Mouse (Mus musculus) heart, embryonic 12.5 days (tissue): Measurements from ENCODE around the gene Trabd. TPM values are rescaled to one million over a fixed set of nuclear protein-coding genes. Genes with fewer than 3 reads are reported as not detected.

Experiments used
- ATAC-seq: fragments of 200-750 bp; cut with Nextera tagmentation; 2 replicates; pipeline ENCODE4 v1.8.0; 2017; ENCODE audit warnings: moderate TSS enrichment, moderate library complexity; ENCODE audit not compliant: insufficient number of reproducible peaks, low FRiP score
- H3K27ac ChIP-seq: fragments of 300-500 bp; sonication (generic); 2 replicates; pipeline ENCODE4 v1.5.1; 2016; ENCODE audit warnings: mild to moderate bottlenecking, moderate library complexity; ENCODE audit not compliant: poor library complexity, severe bottlenecking
- H3K27me3 ChIP-seq: fragments of 300-500 bp; sonication (generic); replicated peaks from 2 replicates; pipeline ENCODE4 v1.6.1; 2016; ENCODE audit warnings: mild to moderate bottlenecking, moderate library complexity
- H3K36me3 ChIP-seq: fragments of 300-500 bp; sonication (generic); 2 replicates; pipeline ENCODE4 v1.6.1; 2016; ENCODE audit warnings: mild to moderate bottlenecking, moderate library complexity
- H3K4me1 ChIP-seq: fragments of 300-500 bp; sonication (generic); replicated peaks from 2 replicates; pipeline ENCODE4 v1.6.1; 2016; ENCODE audit warnings: mild to moderate bottlenecking
- H3K4me2 ChIP-seq: fragments of 300-500 bp; sonication (generic); 2 replicates; pipeline ENCODE4 v1.6.1; 2016; ENCODE audit warnings: mild to moderate bottlenecking, moderate library complexity
- H3K4me3 ChIP-seq: fragments of 300-500 bp; sonication (generic); 2 replicates; pipeline ENCODE4 v1.5.1; 2016; ENCODE audit warnings: mild to moderate bottlenecking
- H3K9ac ChIP-seq: fragments of 300-500 bp; sonication (generic); 2 replicates; pipeline ENCODE4 v1.6.1; 2016; ENCODE audit warnings: mild to moderate bottlenecking, moderate library complexity
- H3K9me3 ChIP-seq: fragments of 300-500 bp; sonication (generic); replicated peaks from 2 replicates; pipeline ENCODE4 v1.6.1; 2016; ENCODE audit warnings: mild to moderate bottlenecking, moderate library complexity
- WGBS: fragments of 180-500 bp; shearing (Covaris S2); methylation state at CpG from one replicate; pipeline ENCODE4 v1.1.7; 2016; 5-methylcytosine and 5-hydroxymethylcytosine counted together
- polyA plus RNA-seq: library from polyadenylated mRNA; unstranded; fragments of >200 nt; fragmentation: Nextera tagmentation; extraction: Ambion mirVana; gene quantifications from 2 replicates; pipeline ENCODE4 v1.2.1, GENCODE M21; 2016

The Trabd gene
- 51.7 and 53.5 TPM in 2 replicates for polyA plus RNA-seq

- Histone ChIP-seq H3K36me3 (peaks cover 6% of the 10 kb centered on the region), H3K4me1 (peaks cover 54% of the 10 kb centered on the region), H3K4me2 (peak within 1 kb of the TSS; percentile 86), H3K9me3 (no peaks in the 10 kb centered on the region), H3K4me3 (peak within 1 kb of the TSS; percentile 87), H3K27me3 (peaks cover 6% of the 10 kb centered on the region), H3K27ac (peak within 1 kb of the TSS; percentile 93), H3K9ac (peak within 1 kb of the TSS; percentile 92)
- 17% methylated on average over 11 of the region's 11 CpGs for WGBS
- ATAC-seq = 0 out of 2 replicates have a peak, but pooled peaks have one; percentile 0
Observed at GRCm38 (mm10) chr15:89074613-89075477, at the start of gene Trabd. TSS of gene Trabd (plus strand) at chr15:89075124.

- H3K27me3 ChIP-seq = no peaks in the 10 kb centered on the region
- H3K36me3 ChIP-seq = peaks cover 22% of the 10 kb centered on the region
- no peak overlapping the region for H3K4me2 ChIP-seq
- H3K4me1 ChIP-seq = no peaks in the 10 kb centered on the region
- H3K27ac ChIP-seq = no peak overlapping the region
- H3K9ac ChIP-seq = no peak overlapping the region
- 75% methylated on average over 5 of the region's 5 CpGs for WGBS
- no peak overlapping the region for H3K4me3 ChIP-seq
- no peak for ATAC-seq
- peaks cover 13% of the 10 kb centered on the region for H3K9me3 ChIP-seq
Observed at GRCm38 (mm10) chr15:89044381-89044780, 30.5 kb upstream of the Trabd start.

GRCm38 (mm10) chr15:89046356-89046755 lies 28.6 kb upstream of the Trabd start:
- no peaks in the 10 kb centered on the region for H3K27me3 ChIP-seq
- no peak overlapping the region for H3K4me2 ChIP-seq
- WGBS = 70% methylated on average over 4 of the region's 4 CpGs
- no peak overlapping the region for H3K4me3 ChIP-seq
- no peak for ATAC-seq
- no peak overlapping the region for H3K27ac ChIP-seq
- H3K9ac ChIP-seq = no peak overlapping the region
- peaks cover 23% of the 10 kb centered on the region for H3K36me3 ChIP-seq
- no peaks in the 10 kb centered on the region for H3K4me1 ChIP-seq
- H3K9me3 ChIP-seq = peaks cover 13% of the 10 kb centered on the region

GRCm38 (mm10) chr15:89054666-89055065 lies 20.3 kb upstream of the Trabd start:
- Histone ChIP-seq H3K4me1 (peaks cover 8% of the 10 kb centered on the region), H3K4me2 (no peak overlapping the region), H3K27me3 (peaks cover 24% of the 10 kb centered on the region), H3K36me3 (peaks cover 31% of the 10 kb centered on the region), H3K27ac (no peak overlapping the region), H3K9ac (no peak overlapping the region), H3K9me3 (no peaks in the 10 kb centered on the region), H3K4me3 (no peak overlapping the region)
- ATAC-seq = no peak
- WGBS = 87% methylated on average over 7 of the region's 7 CpGs

- no peak overlapping the region for H3K27ac ChIP-seq
- no peaks in the 10 kb centered on the region for H3K9me3 ChIP-seq
- H3K36me3 ChIP-seq = peaks cover 16% of the 10 kb centered on the region
- H3K4me2 ChIP-seq = peak overlapping the region; percentile 94
- H3K9ac ChIP-seq = peak overlapping the region; percentile 83; the same call in 1 of the 2 replicates
- peak overlapping the region; percentile 82 for H3K4me3 ChIP-seq
- peaks cover 57% of the 10 kb centered on the region for H3K27me3 ChIP-seq
- WGBS = 23% methylated on average over 6 of the region's 6 CpGs
- ATAC-seq = no peak
- H3K4me1 ChIP-seq = peaks cover 13% of the 10 kb centered on the region
Observed at GRCm38 (mm10) chr15:89058736-89059135, 16.2 kb upstream of the Trabd start.

- Histone ChIP-seq H3K9ac (peak within 1 kb of the TSS; percentile 83), H3K27me3 (peaks cover 63% of the 10 kb centered on the region), H3K4me2 (peak within 1 kb of the TSS; percentile 94), H3K9me3 (no peaks in the 10 kb centered on the region), H3K4me1 (peaks cover 13% of the 10 kb centered on the region), H3K36me3 (peaks cover 14% of the 10 kb centered on the region), H3K27ac (no peak within 1 kb of the TSS), H3K4me3 (peak within 1 kb of the TSS; percentile 82)
- ATAC-seq = peak; percentile 37; the same call in 1 of the 2 replicates
- 3% methylated on average over 28 of the region's 57 CpGs for WGBS
Observed at GRCm38 (mm10) chr15:89059161-89059931, 15.6 kb upstream of the Trabd start, which contains the start of gene Panx2. TSS of gene Panx2 (plus strand) at chr15:89059734.

- Histone ChIP-seq H3K36me3 (peaks cover 6% of the 10 kb centered on the region), H3K4me3 (peak overlapping the region; percentile 82), H3K4me1 (peaks cover 13% of the 10 kb centered on the region), H3K27ac (no peak overlapping the region), H3K27me3 (peaks cover 69% of the 10 kb centered on the region), H3K9me3 (no peaks in the 10 kb centered on the region), H3K9ac (peak overlapping the region; percentile 83), H3K4me2 (peak overlapping the region; percentile 94)
- 3% methylated on average over 40 of the region's 48 CpGs for WGBS
- peak; percentile 26; the same call in 1 of the 2 replicates for ATAC-seq
Observed at GRCm38 (mm10) chr15:89060032-89060681, 14.8 kb upstream of the Trabd start.

- H3K27me3 ChIP-seq = peaks cover 66% of the 10 kb centered on the region
- ATAC-seq = no peak
- peak overlapping the region; percentile 94 for H3K4me2 ChIP-seq
- no peaks in the 10 kb centered on the region for H3K9me3 ChIP-seq
- H3K27ac ChIP-seq = no peak overlapping the region
- peak overlapping the region; percentile 82; the same call in 1 of the 2 replicates for H3K4me3 ChIP-seq
- WGBS = 79% methylated on average over 12 of the region's 12 CpGs
- no peak overlapping the region for H3K9ac ChIP-seq
- H3K36me3 ChIP-seq = no peaks in the 10 kb centered on the region
- peaks cover 13% of the 10 kb centered on the region for H3K4me1 ChIP-seq
Observed at GRCm38 (mm10) chr15:89060811-89061460, 14.0 kb upstream of the Trabd start.

- H3K27me3 ChIP-seq = peaks cover 76% of the 10 kb centered on the region
- 83% methylated on average over 6 of the region's 6 CpGs for WGBS
- ATAC-seq = no peak
Observed at GRCm38 (mm10) chr15:89061761-89062517, 13.0 kb upstream of the Trabd start.

GRCm38 (mm10) chr15:89062518-89062910 lies 12.4 kb upstream of the Trabd start:
- no peak overlapping the region for H3K4me2 ChIP-seq
- H3K27me3 ChIP-seq = peaks cover 78% of the 10 kb centered on the region
- H3K36me3 ChIP-seq = no peaks in the 10 kb centered on the region
- peaks cover 18% of the 10 kb centered on the region for H3K4me1 ChIP-seq
- no peaks in the 10 kb centered on the region for H3K9me3 ChIP-seq
- no peak overlapping the region for H3K4me3 ChIP-seq
- H3K9ac ChIP-seq = no peak overlapping the region
- H3K27ac ChIP-seq = no peak overlapping the region
- 75% methylated on average over 5 of the region's 5 CpGs for WGBS
- ATAC-seq = no peak

More at GRCm38 (mm10) chr15:89061761-89062517, 13.0 kb upstream of the Trabd start:
- H3K27ac ChIP-seq = no peak overlapping the region
- no peak overlapping the region for H3K4me2 ChIP-seq
- H3K4me3 ChIP-seq = no peak overlapping the region
- H3K9ac ChIP-seq = no peak overlapping the region
- H3K4me1 ChIP-seq = peaks cover 13% of the 10 kb centered on the region
- H3K36me3 ChIP-seq = no peaks in the 10 kb centered on the region
- no peaks in the 10 kb centered on the region for H3K9me3 ChIP-seq
